Mouse (Mus musculus) spleen, postnatal 0 days (tissue): ENCODE measurements around the gene Strap. TPM values are rescaled to one million over a fixed set of nuclear protein-coding genes. Genes with fewer than 3 reads are reported as not detected.

Experiments used
- polyA plus RNA-seq: library from polyadenylated mRNA; unstranded; fragments of >200 nt; fragmentation: Nextera tagmentation; extraction: Ambion mirVana; gene quantifications from 2 replicates; pipeline ENCODE4 v1.2.1, GENCODE M21; 2015

Strap gene
- 80.5 and 86.8 TPM in 2 replicates for polyA plus RNA-seq

DNA sequence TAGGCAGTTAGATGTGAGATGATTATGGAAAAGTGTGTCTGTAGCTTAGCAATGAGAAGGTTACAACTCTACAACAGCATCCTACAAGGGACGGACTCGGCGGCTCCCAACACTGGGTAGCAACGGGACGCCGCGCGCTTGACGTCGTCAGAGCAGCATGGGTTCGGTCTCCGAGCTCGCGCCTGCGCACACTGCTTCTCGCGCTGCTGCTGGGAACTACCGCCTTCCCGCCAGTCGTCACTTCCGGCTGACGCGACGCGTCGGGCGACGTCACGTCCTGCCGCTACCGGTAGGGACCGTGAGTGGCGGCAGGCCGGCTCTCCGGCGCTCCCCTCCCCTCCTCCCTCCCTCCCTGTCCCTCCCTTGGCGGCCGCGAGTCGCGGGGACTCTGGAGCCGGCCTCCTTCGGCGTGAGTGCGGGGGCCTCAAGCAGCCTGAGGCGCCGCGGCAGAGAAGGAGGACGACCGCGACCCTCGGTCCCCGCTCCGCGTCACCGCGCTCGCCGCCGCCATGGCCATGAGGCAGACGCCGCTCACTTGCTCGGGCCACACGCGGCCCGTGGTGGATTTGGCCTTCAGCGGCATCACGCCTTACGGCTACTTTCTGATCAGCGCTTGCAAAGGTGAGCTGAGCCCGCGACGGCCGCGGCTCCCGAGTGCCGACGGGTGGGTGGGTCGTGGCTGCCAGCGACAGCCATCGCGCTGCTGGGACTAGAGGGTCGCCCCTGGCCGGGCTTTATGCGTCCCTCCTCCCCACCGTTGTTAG is at the start of gene Strap:
Gene Strap (plus strand): TSS at position 233 of the 764 bp plus-strand sequence.

DNA sequence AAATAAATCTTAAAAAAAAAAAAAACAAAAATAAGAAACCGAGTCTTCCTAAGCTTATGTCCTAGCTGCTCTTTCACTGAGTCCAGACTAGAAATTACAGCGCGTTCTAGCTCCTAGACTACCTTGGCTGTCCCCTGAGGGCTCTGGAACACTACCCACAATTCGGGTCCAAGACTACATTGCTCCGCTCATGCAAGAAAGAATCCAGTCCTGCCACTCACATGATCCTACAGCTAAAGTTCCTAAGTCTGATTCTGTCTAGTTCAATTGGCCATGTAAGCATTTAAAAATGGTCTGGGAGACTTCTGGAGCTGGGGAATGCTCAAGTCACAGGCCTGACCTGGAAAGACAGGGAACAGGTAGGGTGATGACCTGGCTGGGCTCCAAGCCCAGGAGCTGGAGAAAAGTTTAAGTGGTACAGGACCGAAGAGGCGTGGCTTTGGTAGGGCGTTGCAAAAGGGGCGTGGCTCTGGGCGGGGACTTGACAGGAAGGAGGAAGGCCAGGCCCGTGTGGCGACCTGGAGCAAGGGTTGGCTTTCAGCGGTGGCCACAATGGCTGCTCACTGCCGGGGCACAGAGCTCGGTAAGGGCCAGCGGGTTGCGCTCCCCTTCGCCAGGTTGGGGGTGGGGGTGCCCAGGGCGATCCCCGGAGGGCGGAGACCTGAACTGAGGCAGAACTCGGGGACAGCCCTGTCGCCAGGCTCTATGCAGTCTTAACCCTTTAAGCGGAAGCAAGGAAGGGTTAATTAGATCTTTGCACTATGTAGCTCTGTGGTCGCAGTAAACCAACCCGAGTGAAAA is 19.4 kb downstream of the Strap start, which contains the start of gene Dera:
Gene Dera (plus strand): TSS at position 491 of the 801 bp plus-strand sequence.

Other genes starting within 250 kb of the Strap start
- gene Eps8, start 80.2 kb upstream of the Strap start, polyA plus RNA-seq = 10.4 and 14.2 TPM in 2 replicates
- gene Dera, start 19.5 kb downstream of the Strap start, polyA plus RNA-seq = 42.1 and 44.9 TPM in 2 replicates